Mouse (Mus musculus): Measurements from ENCODE around the gene Fitm2.

The Fitm2 gene

GRCm38 (mm10) chr2:163472466-163472851, at the start of gene Fitm2:
TSS of gene Fitm2 (minus strand) at chr2:163472629.
- peak; percentile 91 to 99 for DNase-seq

GRCm38 (mm10) chr2:163506300-163507004, 34.0 kb upstream of the Fitm2 start, which contains the start of gene Hnf4a:
TSS of gene Hnf4a (plus strand) at chr2:163506808.
- DNase-seq, result no peak

GRCm38 (mm10) chr2:163503191-163503590, 30.8 kb upstream of the Fitm2 start:
- no peak for DNase-seq

GRCm38 (mm10) chr2:163502219-163502618, 29.8 kb upstream of the Fitm2 start:
- DNase-seq, result no peak

GRCm38 (mm10) chr2:163494456-163494855, 22.0 kb upstream of the Fitm2 start:
- no peak for DNase-seq

GRCm38 (mm10) chr2:163493976-163494375, 21.5 kb upstream of the Fitm2 start:
- no peak for DNase-seq

- DNase-seq, result no peak
Observed at GRCm38 (mm10) chr2:163493031-163493430, 20.6 kb upstream of the Fitm2 start.

GRCm38 (mm10) chr2:163492018-163492417, 19.6 kb upstream of the Fitm2 start, which contains the start of gene R3hdml:
TSS of gene R3hdml (plus strand) at chr2:163492318.
- DNase-seq, result no peak

GRCm38 (mm10) chr2:163491351-163491750, 18.9 kb upstream of the Fitm2 start:
- no peak for DNase-seq

GRCm38 (mm10) chr2:163490656-163491055, 18.2 kb upstream of the Fitm2 start:
- no peak for DNase-seq

- DNase-seq, result no peak
Observed at GRCm38 (mm10) chr2:163489725-163490291, 17.4 kb upstream of the Fitm2 start.

- DNase-seq, result no peak
Observed at GRCm38 (mm10) chr2:163487360-163487759, 14.9 kb upstream of the Fitm2 start.

- DNase-seq, result no peak
Observed at GRCm38 (mm10) chr2:163481539-163482029, 9.2 kb upstream of the Fitm2 start.

GRCm38 (mm10) chr2:163480191-163480825, 7.9 kb upstream of the Fitm2 start:
- DNase-seq, result peak in 1 of 2 experiments; percentile 21

GRCm38 (mm10) chr2:163471710-163472465, 541 bp downstream of the Fitm2 start:
- DNase-seq, result no peak

- DNase-seq, result no peak
Observed at GRCm38 (mm10) chr2:163471136-163471535, 1.3 kb downstream of the Fitm2 start.

GRCm38 (mm10) chr2:163469711-163470110, 2.7 kb downstream of the Fitm2 start:
- no peak for DNase-seq

- no peak for DNase-seq
Observed at GRCm38 (mm10) chr2:163468866-163469265, 3.6 kb downstream of the Fitm2 start.

GRCm38 (mm10) chr2:163467585-163467984, 4.8 kb downstream of the Fitm2 start:
- no peak for DNase-seq

GRCm38 (mm10) chr2:163466771-163467170, 5.7 kb downstream of the Fitm2 start:
- no peak for DNase-seq

GRCm38 (mm10) chr2:163464562-163464961, 7.9 kb downstream of the Fitm2 start:
- no peak for DNase-seq

- DNase-seq, result peak in 1 of 2 experiments; percentile 29
Observed at GRCm38 (mm10) chr2:163463998-163464397, 8.4 kb downstream of the Fitm2 start.

- no peak for DNase-seq
Observed at GRCm38 (mm10) chr2:163463251-163463769, 9.1 kb downstream of the Fitm2 start.
